Mouse (Mus musculus) adrenal gland, postnatal 4 days (tissue): ENCODE results near the gene Trpm3. TPM values are rescaled to one million over a fixed set of nuclear protein-coding genes. Genes with fewer than 3 reads are reported as not detected.

Source experiments
- DNase-seq, 2 experiments: peaks; one replicate each; pipeline ENCODE4 v3.0.0; 2021 to 2022; ENCODE audit warnings: low spot score in 2 of 2, mixed read lengths in 2 of 2
- total RNA-seq, 2 experiments: library from RNA; stranded (reverse); gene quantifications; 2 replicates each; pipeline ENCODE4 v1.2.3; 2021

Trpm3 gene
- total RNA-seq, 2 experiments from 2014 or later = 2.4 to 4.7 TPM

- no peak for DNase-seq
These were observed 492.5 kb downstream of the Trpm3 start for GRCm38 (mm10) chr19:22631316-22631715.

- no peak for DNase-seq
These were observed 496.8 kb downstream of the Trpm3 start for GRCm38 (mm10) chr19:22635635-22636034.

- no peak for DNase-seq
These were observed 498.9 kb downstream of the Trpm3 start for GRCm38 (mm10) chr19:22637786-22638185.

- no peak for DNase-seq
These were observed 499.6 kb downstream of the Trpm3 start for GRCm38 (mm10) chr19:22638394-22638954.

- DNase-seq = no peak
These were observed 503.3 kb downstream of the Trpm3 start for GRCm38 (mm10) chr19:22642124-22642523.

- no peak for DNase-seq
These were observed 517.8 kb downstream of the Trpm3 start for GRCm38 (mm10) chr19:22656466-22657215.

GRCm38 (mm10) chr19:22657251-22657650, 518.4 kb downstream of the Trpm3 start:
- no peak for DNase-seq

GRCm38 (mm10) chr19:22665401-22665800, 526.6 kb downstream of the Trpm3 start:
- no peak for DNase-seq

- no peak for DNase-seq
These were observed 531.4 kb downstream of the Trpm3 start for GRCm38 (mm10) chr19:22670222-22670621.

GRCm38 (mm10) chr19:22672892-22673291, 534.0 kb downstream of the Trpm3 start:
- no peak for DNase-seq

GRCm38 (mm10) chr19:22676206-22676605, 537.4 kb downstream of the Trpm3 start:
- DNase-seq = no peak

- no peak for DNase-seq
These were observed 543.4 kb downstream of the Trpm3 start for GRCm38 (mm10) chr19:22682238-22682637.

GRCm38 (mm10) chr19:22691995-22692394, 553.1 kb downstream of the Trpm3 start:
- DNase-seq = no peak

GRCm38 (mm10) chr19:22692553-22692952, 553.7 kb downstream of the Trpm3 start:
- no peak for DNase-seq

- DNase-seq = no peak
These were observed 554.1 kb downstream of the Trpm3 start for GRCm38 (mm10) chr19:22692956-22693355.

GRCm38 (mm10) chr19:22695423-22695822, 556.6 kb downstream of the Trpm3 start:
- DNase-seq = no peak

GRCm38 (mm10) chr19:22698737-22699136, 559.9 kb downstream of the Trpm3 start:
- DNase-seq = no peak

- no peak for DNase-seq
These were observed 562.2 kb downstream of the Trpm3 start for GRCm38 (mm10) chr19:22700871-22701651.

- DNase-seq = no peak
These were observed 565.0 kb downstream of the Trpm3 start for GRCm38 (mm10) chr19:22703876-22704275.

GRCm38 (mm10) chr19:22705414-22705813, 566.6 kb downstream of the Trpm3 start:
- no peak for DNase-seq

- no peak for DNase-seq
These were observed 580.2 kb downstream of the Trpm3 start for GRCm38 (mm10) chr19:22719027-22719426.

GRCm38 (mm10) chr19:22729846-22730245, 591.0 kb downstream of the Trpm3 start:
- no peak for DNase-seq
